Mouse (Mus musculus): ENCODE results near the gene Fam107a. TPM values are rescaled to one million over a fixed set of nuclear protein-coding genes. Genes with fewer than 3 reads are reported as not detected.

The Fam107a gene
- total RNA-seq (2015) (0.09 TPM in 1 of 2 replicates, not detected in the other), total RNA-seq (2017) (not detected in 2 replicates)

- ATAC-seq (ENCODE audit: poor library complexity, severe bottlenecking): no peak
These were observed at the start of gene Fam107a for GRCm38 (mm10) chr14:8317194-8318097. TSS of gene Fam107a (minus strand) at chr14:8318023.

- no peak for ATAC-seq (ENCODE audit: poor library complexity, severe bottlenecking)
These were observed 49.3 kb upstream of the Fam107a start for GRCm38 (mm10) chr14:8367121-8367520.

GRCm38 (mm10) chr14:8365833-8366232 lies 48.0 kb upstream of the Fam107a start:
- ATAC-seq (ENCODE audit: poor library complexity, severe bottlenecking): no peak

GRCm38 (mm10) chr14:8356836-8357235 lies 39.0 kb upstream of the Fam107a start:
- ATAC-seq (ENCODE audit: poor library complexity, severe bottlenecking): no peak

GRCm38 (mm10) chr14:8355999-8356501 lies 38.2 kb upstream of the Fam107a start:
- peak; percentile 79 for ATAC-seq (ENCODE audit: poor library complexity, severe bottlenecking)

GRCm38 (mm10) chr14:8348927-8349326 lies 31.1 kb upstream of the Fam107a start:
- peak; percentile 57; the same call in 1 of the 2 replicates for ATAC-seq (ENCODE audit: poor library complexity, severe bottlenecking)

GRCm38 (mm10) chr14:8346255-8346997 lies 28.6 kb upstream of the Fam107a start:
- ATAC-seq (ENCODE audit: poor library complexity, severe bottlenecking): peak; percentile 79

GRCm38 (mm10) chr14:8345566-8345965 lies 27.7 kb upstream of the Fam107a start:
- no peak for ATAC-seq (ENCODE audit: poor library complexity, severe bottlenecking)

- no peak for ATAC-seq (ENCODE audit: poor library complexity, severe bottlenecking)
These were observed 24.8 kb upstream of the Fam107a start for GRCm38 (mm10) chr14:8342509-8343106.

- ATAC-seq (ENCODE audit: poor library complexity, severe bottlenecking): no peak
These were observed 22.4 kb upstream of the Fam107a start for GRCm38 (mm10) chr14:8340226-8340625.

GRCm38 (mm10) chr14:8335947-8336346 lies 18.1 kb upstream of the Fam107a start:
- ATAC-seq (ENCODE audit: poor library complexity, severe bottlenecking): no peak

GRCm38 (mm10) chr14:8334511-8334910 lies 16.7 kb upstream of the Fam107a start:
- ATAC-seq (ENCODE audit: poor library complexity, severe bottlenecking): no peak

- no peak for ATAC-seq (ENCODE audit: poor library complexity, severe bottlenecking)
These were observed 14.8 kb upstream of the Fam107a start for GRCm38 (mm10) chr14:8332314-8333252.

- no peak for ATAC-seq (ENCODE audit: poor library complexity, severe bottlenecking)
These were observed 13.6 kb upstream of the Fam107a start for GRCm38 (mm10) chr14:8331307-8331905.

GRCm38 (mm10) chr14:8330390-8330789 lies 12.6 kb upstream of the Fam107a start:
- no peak for ATAC-seq (ENCODE audit: poor library complexity, severe bottlenecking)

- ATAC-seq (ENCODE audit: poor library complexity, severe bottlenecking): no peak
These were observed 11.7 kb upstream of the Fam107a start for GRCm38 (mm10) chr14:8329552-8329951.

- ATAC-seq (ENCODE audit: poor library complexity, severe bottlenecking): no peak
These were observed 9.5 kb upstream of the Fam107a start for GRCm38 (mm10) chr14:8327371-8327770.

- no peak for ATAC-seq (ENCODE audit: poor library complexity, severe bottlenecking)
These were observed 9.1 kb upstream of the Fam107a start for GRCm38 (mm10) chr14:8326961-8327360.

- no peak for ATAC-seq (ENCODE audit: poor library complexity, severe bottlenecking)
These were observed 7.9 kb upstream of the Fam107a start for GRCm38 (mm10) chr14:8325746-8326145.

- ATAC-seq (ENCODE audit: poor library complexity, severe bottlenecking): no peak
These were observed 2.7 kb upstream of the Fam107a start for GRCm38 (mm10) chr14:8320528-8320927.

Data from megakaryocyte, adult 5-6 weeks (primary cell).